Mouse (Mus musculus): ENCODE measurements around the gene Dnajb9.

DNA sequence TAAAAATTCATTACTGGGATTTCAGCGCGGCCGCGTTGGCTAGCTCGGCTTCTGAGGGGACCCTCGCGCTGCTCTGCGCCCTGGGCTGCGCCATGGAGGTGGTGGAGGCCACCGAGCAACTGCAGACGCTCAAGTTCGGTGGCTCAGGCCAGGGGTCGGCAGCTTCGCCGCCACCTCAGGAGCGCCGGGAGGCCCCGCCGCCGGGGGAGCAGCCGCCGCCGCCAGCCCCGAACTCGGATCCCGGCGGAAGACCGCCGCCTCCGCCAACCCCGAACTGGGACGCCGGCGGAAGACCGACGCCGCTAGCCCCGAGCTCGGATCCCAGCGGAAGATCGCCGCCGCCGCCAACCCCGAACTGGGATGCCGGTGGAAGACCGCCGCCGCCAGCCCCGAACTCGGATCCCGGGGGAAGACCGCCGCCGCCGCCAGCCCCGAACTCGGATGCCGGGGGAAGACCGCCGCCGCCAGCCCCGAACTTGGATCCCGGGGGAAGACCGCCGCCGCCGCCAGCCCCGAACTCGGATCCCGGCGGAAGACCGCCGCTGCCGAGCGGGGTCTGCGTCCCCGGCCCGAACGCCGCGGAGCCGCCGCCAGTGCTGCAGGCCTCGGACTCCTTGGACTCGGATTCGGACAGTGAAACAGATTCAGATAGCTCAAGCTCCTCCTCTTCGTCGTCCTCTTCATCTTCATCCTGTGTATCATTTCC lies 11.7 kb upstream of the Dnajb9 start:
- TF ChIP-seq EP300 (IDR thresholded peaks at IDR 0.05) (no peak), CTCF (IDR thresholded peaks at IDR 0.05) (no peak)

Data from lung, postnatal 0 days (tissue).